Mouse (Mus musculus): ENCODE results near the gene Astl.

- TF ChIP-seq CTCF (IDR thresholded peaks at IDR 0.05; ENCODE audit: insufficient read depth, low read length), result no peak
- TF ChIP-seq POLR2A (IDR thresholded peaks at IDR 0.05; ENCODE audit: borderline replicate concordance, extremely low read depth, low read depth, low read length), result no peak
Observed at GRCm38 (mm10) chr2:127370561-127371483, 32.4 kb downstream of the Astl start.

Data from lung, adult 2 months (tissue).